Mouse (Mus musculus): Measurements from ENCODE around the gene Prkn.

GRCm38 (mm10) chr17:11972550-11972949, 1132.4 kb downstream of the Prkn start:
- no peak for TF ChIP-seq CTCF (IDR thresholded peaks at IDR 0.05; ENCODE audit: borderline replicate concordance, extremely low read depth, insufficient read depth, insufficient read length)
- TF ChIP-seq POLR2A (IDR thresholded peaks at IDR 0.05; ENCODE audit: borderline replicate concordance, extremely low read depth, insufficient read depth, insufficient read length, poor library complexity, severe bottlenecking): no peak
